Mouse (Mus musculus) liver, embryonic 15.5 days (tissue): ENCODE results near the gene Vdr. TPM values are rescaled to one million over a fixed set of nuclear protein-coding genes. Genes with fewer than 3 reads are reported as not detected.

ENCODE experiments used
- ATAC-seq: fragments of 200-750 bp; cut with Nextera tagmentation; 2 replicates; pipeline ENCODE4 v1.8.0; 2017; ENCODE audit warnings: moderate number of reproducible peaks, mild to moderate bottlenecking, moderate library complexity; ENCODE audit not compliant: insufficient read depth
- H3K27ac ChIP-seq: fragments of 300-500 bp; sonication (generic); replicated peaks from 2 replicates; pipeline ENCODE4 v1.5.1; 2015; ENCODE audit warnings: mild to moderate bottlenecking, inconsistent platforms
- H3K27me3 ChIP-seq: fragments of 300-500 bp; sonication (generic); 2 replicates; pipeline ENCODE4 v1.6.1; 2015; ENCODE audit warnings: mild to moderate bottlenecking, inconsistent platforms
- H3K36me3 ChIP-seq: fragments of 300-500 bp; sonication (generic); replicated peaks from 2 replicates; pipeline ENCODE4 v1.6.1; 2015; ENCODE audit warnings: moderate library complexity, mild to moderate bottlenecking, inconsistent platforms
- H3K4me1 ChIP-seq: fragments of 300-500 bp; sonication (generic); replicated peaks from 2 replicates; pipeline ENCODE4 v1.6.1; 2015; ENCODE audit warnings: inconsistent platforms
- H3K4me2 ChIP-seq: fragments of 300-500 bp; sonication (generic); 2 replicates; pipeline ENCODE4 v1.6.1; 2015; ENCODE audit warnings: moderate library complexity, mild to moderate bottlenecking, inconsistent platforms
- H3K4me3 ChIP-seq: fragments of 300-500 bp; sonication (generic); replicated peaks from 2 replicates; pipeline ENCODE4 v1.5.1; 2015; ENCODE audit warnings: mild to moderate bottlenecking, inconsistent platforms
- H3K9ac ChIP-seq: fragments of 300-500 bp; sonication (generic); 2 replicates; pipeline ENCODE4 v1.6.1; 2015; ENCODE audit warnings: moderate library complexity, mild to moderate bottlenecking, inconsistent platforms
- H3K9me3 ChIP-seq: fragments of 300-500 bp; sonication (generic); replicated peaks from 2 replicates; pipeline ENCODE4 v1.6.1; 2016; ENCODE audit warnings: inconsistent platforms
- WGBS: fragments of 180-500 bp; shearing (Covaris S2); methylation state at CpG from one replicate; pipeline ENCODE4 v1.1.7; 2015; ENCODE audit warnings: mixed read lengths; ENCODE audit not compliant: insufficient replicate concordance; 5-methylcytosine and 5-hydroxymethylcytosine counted together
- polyA plus RNA-seq: library from polyadenylated mRNA; unstranded; fragments of >200 nt; fragmentation: Nextera tagmentation; extraction: Ambion mirVana; gene quantifications from 2 replicates; pipeline ENCODE4 v1.2.1, GENCODE M21; 2015

Vdr gene
- polyA plus RNA-seq, 1 experiment from 2014 or later = 0.14 TPM

- H3K4me2 ChIP-seq = no peak overlapping the region
- H3K27me3 ChIP-seq = no peaks in the 10 kb centered on the region
- H3K9ac ChIP-seq = no peak overlapping the region
- no peak overlapping the region for H3K4me3 ChIP-seq
- WGBS = 50% methylated on average over 5 of the region's 5 CpGs
- H3K4me1 ChIP-seq = no peaks in the 10 kb centered on the region
- no peaks in the 10 kb centered on the region for H3K9me3 ChIP-seq
- ATAC-seq = no peak
- no peaks in the 10 kb centered on the region for H3K36me3 ChIP-seq
- no peak overlapping the region for H3K27ac ChIP-seq
Observed at GRCm38 (mm10) chr15:97920306-97920705, 9.9 kb upstream of the Vdr start.

- Histone ChIP-seq H3K4me2 (no peak overlapping the region), H3K9ac (no peak overlapping the region), H3K4me3 (no peak overlapping the region), H3K27me3 (peaks cover 10% of the 10 kb centered on the region), H3K27ac (no peak overlapping the region), H3K4me1 (no peaks in the 10 kb centered on the region), H3K9me3 (no peaks in the 10 kb centered on the region), H3K36me3 (no peaks in the 10 kb centered on the region)
- ATAC-seq = no peak
- 67% methylated on average over 7 of the region's 7 CpGs for WGBS
Observed at GRCm38 (mm10) chr15:97919217-97919616, 8.8 kb upstream of the Vdr start.

GRCm38 (mm10) chr15:97917994-97918393 is 7.6 kb upstream of the Vdr start:
- Histone ChIP-seq H3K4me1 (no peaks in the 10 kb centered on the region), H3K9me3 (no peaks in the 10 kb centered on the region), H3K9ac (no peak overlapping the region), H3K4me2 (no peak overlapping the region), H3K27ac (no peak overlapping the region), H3K36me3 (no peaks in the 10 kb centered on the region), H3K4me3 (no peak overlapping the region), H3K27me3 (peaks cover 19% of the 10 kb centered on the region)
- ATAC-seq = no peak
- WGBS = 25% methylated on average over 9 of the region's 9 CpGs

DNA sequence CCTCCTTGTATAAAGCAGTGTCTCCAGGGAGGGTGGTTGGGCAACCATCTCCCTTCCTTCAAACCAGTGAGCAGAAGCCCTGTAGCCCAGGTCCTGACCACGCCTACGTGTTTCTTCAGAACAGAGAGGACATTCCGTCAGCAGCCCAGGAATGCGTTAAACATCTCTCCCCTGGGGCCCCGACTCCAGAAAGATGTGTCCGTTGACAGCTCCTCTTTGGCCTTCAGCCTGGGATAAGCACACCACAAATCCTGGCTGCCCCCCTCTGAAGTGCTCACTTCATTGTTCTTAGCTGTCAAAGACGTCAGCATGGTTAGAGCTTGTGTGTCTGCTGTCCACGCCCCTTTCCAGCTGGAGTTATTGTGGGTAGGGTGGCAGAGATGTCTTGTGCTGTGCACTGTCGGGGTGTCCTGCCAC is 3.9 kb upstream of the Vdr start:
- 13% methylated on average over 9 of the region's 9 CpGs for WGBS
- ATAC-seq = no peak
- no peak overlapping the region for H3K4me2 ChIP-seq

DNA sequence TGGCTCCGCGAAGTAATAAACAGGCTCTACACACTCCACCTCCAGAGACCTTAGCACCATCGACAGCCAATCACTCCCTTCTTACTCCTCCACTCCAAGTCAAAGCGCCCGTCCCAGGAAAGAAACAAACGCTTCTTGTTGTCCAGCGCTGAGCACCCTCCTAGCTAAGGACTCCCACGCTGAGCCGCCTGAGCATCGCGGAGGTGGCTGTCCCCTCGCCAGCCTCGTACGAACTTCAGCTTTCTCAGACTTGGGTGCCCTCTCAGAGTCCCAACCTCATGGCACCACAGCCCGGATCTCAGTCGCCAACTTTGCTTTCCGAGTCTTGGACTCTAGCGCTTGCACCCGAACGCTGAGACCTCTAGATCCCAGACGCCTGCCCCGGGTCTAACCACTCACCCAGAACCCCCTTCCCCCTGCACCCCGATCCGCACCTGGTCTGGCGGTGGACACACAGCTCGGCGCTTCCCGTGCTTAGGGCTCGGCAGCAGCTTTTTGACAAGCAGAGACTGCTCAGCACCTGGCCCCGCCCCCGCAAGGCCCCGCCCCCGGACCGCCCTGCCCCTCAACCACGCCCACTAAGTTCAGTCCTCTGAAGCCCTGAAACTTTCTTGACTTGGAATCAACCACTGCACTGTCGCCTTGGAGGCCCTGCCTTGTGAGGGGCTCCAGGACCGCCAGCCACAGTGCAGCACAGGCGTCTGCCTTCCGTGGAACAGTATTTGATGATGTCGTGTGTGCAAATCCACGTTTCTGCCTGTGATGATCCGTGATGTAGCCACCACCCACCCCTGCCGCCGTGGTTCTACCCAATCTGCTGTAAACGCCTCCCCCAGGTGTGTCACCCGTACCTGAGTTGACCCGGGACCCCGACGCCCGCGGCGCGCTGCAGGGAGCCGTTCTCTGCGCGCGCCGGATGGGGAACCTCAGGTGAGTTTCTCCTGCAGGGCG is 2.4 kb downstream of the Vdr start:
- Histone ChIP-seq H3K4me3 (peak overlapping the region; percentile 54), H3K27ac (no peak overlapping the region), H3K4me2 (peak overlapping the region; percentile 83), H3K27me3 (peaks cover 70% of the 10 kb centered on the region), H3K9ac (peak overlapping the region; percentile 32; the same call in 1 of the 2 replicates), H3K4me1 (peaks cover 17% of the 10 kb centered on the region), H3K9me3 (no peaks in the 10 kb centered on the region), H3K36me3 (no peaks in the 10 kb centered on the region)
- WGBS = under 1% methylated on average over 59 of the region's 59 CpGs
- peak; percentile 75 for ATAC-seq

More for the DNA sequence above, 3.9 kb upstream of the Vdr start:
- Histone ChIP-seq H3K27me3 (peaks cover 44% of the 10 kb centered on the region), H3K9me3 (no peaks in the 10 kb centered on the region), H3K4me3 (no peak overlapping the region), H3K9ac (no peak overlapping the region), H3K4me1 (no peaks in the 10 kb centered on the region), H3K27ac (no peak overlapping the region), H3K36me3 (no peaks in the 10 kb centered on the region)

GRCm38 (mm10) chr15:97907202-97907601 is 3.2 kb downstream of the Vdr start:
- Histone ChIP-seq H3K27ac (no peak overlapping the region), H3K4me2 (peak overlapping the region; percentile 83), H3K36me3 (no peaks in the 10 kb centered on the region), H3K27me3 (peaks cover 66% of the 10 kb centered on the region), H3K4me1 (peaks cover 17% of the 10 kb centered on the region), H3K9ac (no peak overlapping the region; the same call in 1 of the 2 replicates), H3K4me3 (peak overlapping the region; percentile 54), H3K9me3 (no peaks in the 10 kb centered on the region)
- peak; percentile 45; the same call in 1 of the 2 replicates for ATAC-seq
- WGBS = 11% methylated on average over 5 of the region's 5 CpGs

GRCm38 (mm10) chr15:97905281-97905680 is 5.1 kb downstream of the Vdr start:
- WGBS = 66% methylated on average over 6 of the region's 6 CpGs
- Histone ChIP-seq H3K27ac (no peak overlapping the region), H3K36me3 (no peaks in the 10 kb centered on the region), H3K9me3 (no peaks in the 10 kb centered on the region), H3K4me2 (no peak overlapping the region), H3K4me1 (peaks cover 17% of the 10 kb centered on the region), H3K9ac (no peak overlapping the region), H3K27me3 (peaks cover 53% of the 10 kb centered on the region), H3K4me3 (no peak overlapping the region)
- no peak for ATAC-seq

DNA sequence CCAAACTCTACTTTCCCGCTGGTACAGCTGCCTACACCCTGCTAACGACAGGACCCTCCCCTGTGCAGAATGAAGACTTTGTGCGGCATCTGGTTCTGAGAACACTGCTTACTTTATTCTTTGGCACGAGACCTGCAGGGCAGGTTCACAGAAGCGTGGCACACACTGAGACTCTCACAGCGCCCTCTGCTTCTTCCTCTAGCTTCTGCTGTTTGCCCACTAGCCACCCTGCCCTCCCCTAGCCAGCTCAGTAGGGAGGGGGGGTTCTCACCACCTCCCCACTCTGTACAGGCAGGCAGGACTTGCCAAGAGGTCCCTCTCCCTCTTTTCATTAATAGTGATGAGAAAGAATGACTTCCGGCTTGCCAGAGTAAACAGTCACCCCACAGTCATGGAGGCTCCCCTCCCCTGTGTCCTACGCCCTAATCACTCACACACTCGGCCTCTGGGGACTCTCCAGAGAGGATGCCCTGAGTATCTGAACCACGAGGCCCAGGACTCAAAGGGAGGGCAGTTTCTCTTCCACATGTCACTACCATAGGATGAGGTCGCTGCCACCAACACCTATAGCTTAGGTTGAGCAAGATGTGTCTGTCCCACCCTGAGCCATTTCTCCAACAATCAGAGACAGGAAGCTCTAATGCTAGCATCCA is 6.0 kb downstream of the Vdr start:
- WGBS = 55% methylated on average over 11 of the region's 11 CpGs
- no peak for ATAC-seq

GRCm38 (mm10) chr15:97903261-97904009 is 7.0 kb downstream of the Vdr start:
- Histone ChIP-seq H3K36me3 (no peaks in the 10 kb centered on the region), H3K4me2 (no peak overlapping the region), H3K4me1 (peaks cover 14% of the 10 kb centered on the region), H3K27ac (no peak overlapping the region), H3K9me3 (no peaks in the 10 kb centered on the region), H3K27me3 (peaks cover 36% of the 10 kb centered on the region), H3K4me3 (no peak overlapping the region), H3K9ac (no peak overlapping the region)
- ATAC-seq = no peak
- 63% methylated on average over 15 of the region's 15 CpGs for WGBS

More for the DNA sequence above, 6.0 kb downstream of the Vdr start:
- Histone ChIP-seq H3K9ac (no peak overlapping the region), H3K4me2 (no peak overlapping the region), H3K4me3 (no peak overlapping the region), H3K27me3 (peaks cover 46% of the 10 kb centered on the region), H3K27ac (no peak overlapping the region), H3K4me1 (peaks cover 17% of the 10 kb centered on the region), H3K36me3 (no peaks in the 10 kb centered on the region), H3K9me3 (no peaks in the 10 kb centered on the region)

- 70% methylated on average over 9 of the region's 9 CpGs for WGBS
- H3K4me2 ChIP-seq = no peak overlapping the region
- no peak for ATAC-seq
- H3K36me3 ChIP-seq = no peaks in the 10 kb centered on the region
- H3K4me1 ChIP-seq = no peaks in the 10 kb centered on the region
- H3K9me3 ChIP-seq = no peaks in the 10 kb centered on the region
- H3K27me3 ChIP-seq = peaks cover 12% of the 10 kb centered on the region
- H3K9ac ChIP-seq = no peak overlapping the region
- H3K4me3 ChIP-seq = no peak overlapping the region
- H3K27ac ChIP-seq = no peak overlapping the region
Observed at GRCm38 (mm10) chr15:97900991-97901390, 9.4 kb downstream of the Vdr start.
